Mouse (Mus musculus) heart, postnatal 0 days (tissue): ENCODE measurements at regions not wholly inside any gene's neighbourhood (a gene's known extent, or its start where the extent isn't known, plus 50 kb on each side); places are given as distances from the start of the nearest gene placed in this dataset.

Experiments used
- ATAC-seq: fragments of 200-750 bp; cut with Nextera tagmentation; 2 replicates; pipeline ENCODE4 v1.8.0; 2017; ENCODE audit warnings: low read depth, moderate number of reproducible peaks, moderate library complexity; ENCODE audit not compliant: insufficient read depth
- DNase-seq: peaks from one replicate; pipeline ENCODE4 v3.0.0-alpha.2; 2016; ENCODE audit warnings: low spot score
- H3K27ac ChIP-seq: fragments of 300-500 bp; sonication (generic); 2 replicates; pipeline ENCODE4 v1.5.1; 2014; ENCODE audit warnings: low read depth, mild to moderate bottlenecking
- H3K27me3 ChIP-seq: fragments of 300-500 bp; sonication (generic); 2 replicates; pipeline ENCODE4 v1.6.1; 2014; ENCODE audit warnings: low read length, mixed read lengths; ENCODE audit not compliant: control insufficient read depth, insufficient read depth
- H3K36me3 ChIP-seq: fragments of 300-500 bp; sonication (generic); replicated peaks from 2 replicates; pipeline ENCODE4 v1.6.1; 2014; ENCODE audit warnings: low read length, mixed read lengths; ENCODE audit not compliant: control insufficient read depth, insufficient read depth
- H3K4me1 ChIP-seq: fragments of 300-500 bp; sonication (generic); 2 replicates; pipeline ENCODE4 v1.6.1; 2014; ENCODE audit warnings: antibody characterized with exemption; ENCODE audit not compliant: control insufficient read depth, insufficient read depth
- H3K4me2 ChIP-seq: fragments of 300-500 bp; sonication (generic); 2 replicates; pipeline ENCODE4 v1.6.1; 2014; ENCODE audit warnings: low read depth, mild to moderate bottlenecking, low read length, moderate library complexity
- H3K4me3 ChIP-seq: fragments of 300-500 bp; sonication (generic); 2 replicates; pipeline ENCODE4 v1.5.1; 2014; ENCODE audit warnings: low read depth, low read length
- H3K9ac ChIP-seq: fragments of 300-500 bp; sonication (generic); replicated peaks from 2 replicates; pipeline ENCODE4 v1.6.1; 2014; ENCODE audit warnings: low read depth, low read length, mixed read lengths
- H3K9me3 ChIP-seq: fragments of 300-500 bp; sonication (generic); replicated peaks from 2 replicates; pipeline ENCODE4 v1.6.1; 2016; ENCODE audit warnings: low read length; ENCODE audit not compliant: control insufficient read depth
- CTCF ChIP-seq: IDR thresholded peaks from 2 replicates; pipeline ENCODE4 v1.5.1; 2016; ENCODE audit warnings: antibody characterized with exemption, control low read depth, low read depth
- EP300 ChIP-seq: IDR thresholded peaks from 2 replicates; pipeline ENCODE4 v1.6.1; 2016; ENCODE audit warnings: antibody characterized with exemption, low read depth
- WGBS: fragments of 180-500 bp; shearing (Covaris S2); extraction: QIAGEN DNeasy Blood & Tissue Kit; methylation state at CpG from one replicate; pipeline ENCODE4 v1.1.7; 2014; 5-methylcytosine and 5-hydroxymethylcytosine counted together

DNA sequence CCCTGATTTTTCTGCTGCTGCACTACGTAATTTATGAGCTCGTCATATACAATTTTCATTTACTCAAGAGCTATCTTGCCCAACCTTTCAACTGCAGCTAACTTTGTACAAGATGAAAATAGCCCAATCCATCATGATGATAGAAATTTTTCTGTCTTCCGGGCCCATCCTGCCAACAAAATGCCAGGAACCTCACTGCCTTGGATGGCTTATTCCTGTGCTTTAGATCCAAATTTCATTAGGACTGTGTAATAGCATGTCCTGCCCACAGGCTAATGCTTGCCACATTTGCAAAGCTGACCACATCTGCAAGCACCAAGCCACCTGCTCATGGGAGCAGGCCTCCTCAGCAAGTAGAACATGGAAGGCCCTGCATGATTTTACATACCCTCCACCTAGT, 105.7 kb upstream of the Rgma start:
- H3K4me2 ChIP-seq: no peak overlapping the region
- no peaks in the 10 kb centered on the region for H3K36me3 ChIP-seq
- no peaks in the 10 kb centered on the region for H3K27me3 ChIP-seq
- H3K27ac ChIP-seq: no peak overlapping the region
- no peak overlapping the region for H3K9ac ChIP-seq
- no peaks in the 10 kb centered on the region for H3K9me3 ChIP-seq
- H3K4me3 ChIP-seq: no peak overlapping the region
- no peak for TF ChIP-seq EP300
- TF ChIP-seq CTCF: no peak
- ATAC-seq (no peak), DNase-seq (no peak)
- no peaks in the 10 kb centered on the region for H3K4me1 ChIP-seq
- 89% methylated on average over 3 of the region's 3 CpGs for WGBS

DNA sequence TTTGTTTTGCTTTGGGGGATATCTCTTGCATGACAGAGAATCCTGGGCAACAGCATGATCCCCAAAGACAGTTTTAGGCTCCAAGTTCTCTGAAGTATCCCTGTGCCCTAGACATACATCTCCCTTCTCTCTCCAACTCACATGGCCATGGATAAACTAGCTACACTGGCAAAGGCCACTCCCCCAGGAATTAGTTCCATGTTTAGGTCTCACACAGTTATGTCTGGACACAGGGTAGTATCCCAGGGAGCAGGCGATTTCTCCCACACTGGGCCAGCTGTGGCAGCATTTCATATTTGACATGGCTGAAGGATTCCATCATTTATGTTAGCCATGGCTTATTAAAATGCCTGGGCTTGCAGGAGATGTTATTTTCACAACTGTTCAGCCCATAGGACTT, 102.5 kb upstream of the Rgma start:
- Histone ChIP-seq H3K27me3 (no peaks in the 10 kb centered on the region), H3K9me3 (no peaks in the 10 kb centered on the region; the same call in 1 of the 2 replicates), H3K4me3 (no peak overlapping the region), H3K4me2 (no peak overlapping the region), H3K27ac (no peak overlapping the region), H3K36me3 (no peaks in the 10 kb centered on the region), H3K4me1 (peaks cover 12% of the 10 kb centered on the region; the same call in 1 of the 2 replicates), H3K9ac (no peak overlapping the region)
- ATAC-seq: no peak
- TF ChIP-seq CTCF: no peak
- TF ChIP-seq EP300: no peak
- DNase-seq: no peak
- 83% methylated on average over 1 of the region's 1 CpGs for WGBS

DNA sequence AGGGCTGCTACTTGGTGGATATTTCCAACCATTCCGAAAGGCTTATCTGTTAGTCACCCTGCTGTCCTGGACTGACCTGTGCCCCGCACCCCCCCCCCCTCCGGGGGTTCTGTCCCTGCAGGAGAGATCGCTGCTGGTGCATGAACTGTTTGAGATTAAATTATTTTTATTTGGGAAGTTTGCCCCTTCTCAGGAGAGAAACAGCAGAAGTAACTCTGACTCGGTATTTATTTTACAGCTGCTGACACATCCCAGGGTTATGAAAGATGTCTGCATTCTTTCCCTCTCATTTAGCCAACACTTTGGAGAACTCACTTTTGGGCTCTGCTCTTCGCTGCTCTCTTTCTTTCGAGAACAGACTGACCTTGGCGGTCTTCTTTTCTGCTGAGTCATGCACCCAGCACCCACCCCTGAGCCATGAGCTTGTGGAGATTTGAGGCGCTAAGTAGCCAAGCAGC, 99.5 kb upstream of the Rgma start:
- H3K9ac ChIP-seq: no peak overlapping the region
- peaks cover 17% of the 10 kb centered on the region; the same call in 1 of the 2 replicates for H3K4me1 ChIP-seq
- H3K9me3 ChIP-seq: no peaks in the 10 kb centered on the region; the same call in 1 of the 2 replicates
- H3K27me3 ChIP-seq: no peaks in the 10 kb centered on the region
- DNase-seq (peak; percentile 48), ATAC-seq (peak; percentile 82)
- H3K27ac ChIP-seq: peak overlapping the region; percentile 49; the same call in 1 of the 2 replicates
- H3K36me3 ChIP-seq: no peaks in the 10 kb centered on the region
- no peak overlapping the region for H3K4me3 ChIP-seq
- WGBS: 37% methylated on average over 9 of the region's 9 CpGs
- TF ChIP-seq CTCF (no peak), EP300 (no peak)
- peak overlapping the region; percentile 1; the same call in 1 of the 2 replicates for H3K4me2 ChIP-seq

DNA sequence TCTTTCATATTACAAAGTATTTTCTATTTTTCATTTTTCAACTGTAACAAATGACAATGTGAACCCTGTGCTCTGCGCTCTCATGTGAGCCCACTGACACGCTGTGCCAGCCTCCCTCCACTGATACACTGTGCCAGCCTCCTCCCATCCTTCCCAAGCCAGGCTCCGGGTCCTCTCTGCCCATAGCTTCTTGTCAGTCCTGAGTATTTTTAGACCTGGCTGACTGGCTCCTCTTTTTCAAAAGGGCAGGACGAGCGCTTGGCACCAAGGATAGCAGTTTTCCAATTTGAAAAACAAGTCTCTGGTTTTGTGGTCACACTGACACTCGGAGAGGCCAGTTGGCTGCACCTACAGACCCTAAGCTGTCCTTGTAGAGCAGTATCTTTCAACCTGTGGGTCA, 96.7 kb upstream of the Rgma start:
- WGBS: 49% methylated on average over 6 of the region's 6 CpGs
- Histone ChIP-seq H3K9ac (no peak overlapping the region), H3K4me3 (no peak overlapping the region), H3K9me3 (no peaks in the 10 kb centered on the region; the same call in 1 of the 2 replicates), H3K36me3 (no peaks in the 10 kb centered on the region), H3K4me1 (peaks cover 17% of the 10 kb centered on the region; the same call in 1 of the 2 replicates), H3K4me2 (no peak overlapping the region), H3K27me3 (no peaks in the 10 kb centered on the region), H3K27ac (no peak overlapping the region)
- ATAC-seq (peak; percentile 45; the same call in 1 of the 2 replicates), DNase-seq (peak; percentile 33)
- TF ChIP-seq EP300 (no peak), CTCF (no peak)

DNA sequence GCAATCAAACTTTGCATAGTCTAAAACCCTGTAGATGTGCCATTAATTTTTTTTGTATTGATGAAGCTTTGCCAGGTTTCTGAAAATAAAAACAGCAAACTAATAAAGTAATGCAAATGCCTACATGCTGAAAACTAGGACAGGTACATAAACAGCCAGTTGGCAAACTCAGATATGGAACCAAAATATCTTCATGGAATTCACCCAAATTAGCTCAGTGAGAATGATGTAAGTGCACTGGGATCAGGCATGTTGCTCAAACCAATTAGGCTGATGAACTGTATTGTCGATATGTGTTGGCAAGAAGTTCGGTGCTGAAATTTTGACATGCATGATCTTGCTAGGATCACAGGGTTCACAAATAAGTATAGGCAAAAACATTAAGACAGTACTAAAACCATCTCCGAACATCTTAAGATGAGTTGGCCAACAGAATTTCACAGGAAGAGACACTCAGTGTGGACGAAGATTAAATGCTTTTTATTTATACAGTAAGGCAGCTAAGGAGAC, 95.3 kb upstream of the Rgma start:
- H3K9ac ChIP-seq: no peak overlapping the region
- ATAC-seq (no peak), DNase-seq (no peak)
- no peak overlapping the region for H3K27ac ChIP-seq
- WGBS: 81% methylated on average over 4 of the region's 4 CpGs
- TF ChIP-seq CTCF: no peak
- no peak for TF ChIP-seq EP300
- H3K36me3 ChIP-seq: no peaks in the 10 kb centered on the region
- H3K4me2 ChIP-seq: no peak overlapping the region
- no peaks in the 10 kb centered on the region for H3K27me3 ChIP-seq
- H3K4me1 ChIP-seq: peaks cover 17% of the 10 kb centered on the region; the same call in 1 of the 2 replicates
- H3K9me3 ChIP-seq: no peaks in the 10 kb centered on the region; the same call in 1 of the 2 replicates
- no peak overlapping the region for H3K4me3 ChIP-seq

DNA sequence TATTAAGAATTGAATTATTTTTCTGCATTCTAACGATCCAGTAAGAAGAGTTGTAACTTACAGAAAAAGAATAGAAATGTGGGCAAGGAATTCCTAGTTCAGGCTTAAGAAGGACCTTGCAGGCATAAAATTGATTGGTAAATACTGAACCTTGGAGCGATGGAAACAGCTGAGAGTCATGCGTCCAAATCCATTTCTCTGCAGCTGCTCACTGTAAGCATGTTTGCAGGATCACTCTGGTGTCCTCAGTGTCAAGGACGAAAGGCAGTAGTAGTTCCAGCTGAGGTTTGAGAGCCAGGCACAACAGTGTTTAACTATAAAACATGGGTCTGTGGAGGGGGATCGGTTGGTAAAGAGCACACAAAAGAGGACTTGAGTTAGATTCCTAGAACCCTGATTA, 89.1 kb upstream of the Rgma start:
- H3K36me3 ChIP-seq: no peaks in the 10 kb centered on the region
- TF ChIP-seq CTCF (no peak), EP300 (no peak)
- H3K4me3 ChIP-seq: no peak overlapping the region
- DNase-seq: no peak
- 82% methylated on average over 5 of the region's 5 CpGs for WGBS
- H3K9me3 ChIP-seq: no peaks in the 10 kb centered on the region
- no peak overlapping the region for H3K27ac ChIP-seq
- H3K4me2 ChIP-seq: no peak overlapping the region
- no peak overlapping the region for H3K9ac ChIP-seq
- no peaks in the 10 kb centered on the region for H3K27me3 ChIP-seq
- ATAC-seq: no peak
- H3K4me1 ChIP-seq: no peaks in the 10 kb centered on the region
